Mouse (Mus musculus) liver, adult 2 months (tissue): ENCODE data around the gene Zc3h7b. TPM values are rescaled to one million over a fixed set of nuclear protein-coding genes. Genes with fewer than 3 reads are reported as not detected.

Experiments used
- DNase-seq: peaks from one replicate; pipeline ENCODE4 v3.0.0-alpha.2; 2011; ENCODE audit warnings: low read depth, low spot score; ENCODE audit errors: extremely low read depth
- H3K27ac ChIP-seq: fragments of 200-500 bp; replicated peaks from 2 replicates; pipeline ENCODE4 v1.5.1; 2012; ENCODE audit warnings: low read depth, mild to moderate bottlenecking, control low read depth, inconsistent platforms, low read length; ENCODE audit not compliant: insufficient read depth
- H3K27me3 ChIP-seq: fragments of 200-500 bp; 2 replicates; pipeline ENCODE4 v1.6.1; 2012; ENCODE audit warnings: mild to moderate bottlenecking, moderate library complexity, low read length, inconsistent platforms; ENCODE audit not compliant: control insufficient read depth, insufficient read depth
- H3K36me3 ChIP-seq: fragments of 200-500 bp; 2 replicates; pipeline ENCODE4 v1.6.1; 2012; ENCODE audit warnings: low read length, inconsistent platforms; ENCODE audit not compliant: control insufficient read depth, insufficient read depth
- H3K4me1 ChIP-seq: fragments of 200-500 bp; 2 replicates; pipeline ENCODE4 v1.6.1; 2011; ENCODE audit warnings: low read length; ENCODE audit not compliant: control insufficient read depth, insufficient read depth
- H3K4me3 ChIP-seq: fragments of 200-500 bp; 2 replicates; pipeline ENCODE4 v1.5.1; 2011; ENCODE audit warnings: low read depth, mild to moderate bottlenecking, control low read depth, low read length, moderate library complexity; ENCODE audit not compliant: insufficient read depth
- H3K79me2 ChIP-seq: fragments of 200-500 bp; 2 replicates; pipeline ENCODE4 v1.6.1; 2012; ENCODE audit warnings: inconsistent platforms, mild to moderate bottlenecking, low read length, moderate library complexity; ENCODE audit not compliant: control insufficient read depth, insufficient read depth
- H3K9ac ChIP-seq: fragments of 200-500 bp; 2 replicates; pipeline ENCODE4 v1.6.1; 2012; ENCODE audit warnings: low read depth, mild to moderate bottlenecking, control low read depth, inconsistent platforms, low read length
- CTCF ChIP-seq: fragments of 200-500 bp; IDR thresholded peaks from 2 replicates; pipeline ENCODE4 v1.5.1; 2011; ENCODE audit warnings: low read depth, low read length, control low read depth
- POLR2A ChIP-seq: fragments of 200-500 bp; IDR thresholded peaks from 2 replicates; pipeline ENCODE4 v1.6.1; 2011; ENCODE audit warnings: low read length, control low read depth; ENCODE audit not compliant: insufficient read depth; ENCODE audit errors: extremely low read depth
- WGBS: fragments of 180-500 bp; shearing (Covaris S2); methylation state at CpG from one replicate; pipeline ENCODE4 v1.1.7; 2018; 5-methylcytosine and 5-hydroxymethylcytosine counted together
- polyA plus RNA-seq: library from polyadenylated mRNA; depleted of rRNA; stranded (reverse); fragments of >200 nt; gene quantifications from 2 replicates; pipeline ENCODE4 v1.2.3, GENCODE M21; 2012
- total RNA-seq: library from RNA; depleted of rRNA; stranded (reverse); fragments of >200 nt; gene quantifications from 2 replicates; pipeline ENCODE4 v1.2.3, GENCODE M21; 2014

Zc3h7b gene
- total and polyA plus RNA-seq, 2 experiments, result 7.4 to 13.1 TPM

DNA sequence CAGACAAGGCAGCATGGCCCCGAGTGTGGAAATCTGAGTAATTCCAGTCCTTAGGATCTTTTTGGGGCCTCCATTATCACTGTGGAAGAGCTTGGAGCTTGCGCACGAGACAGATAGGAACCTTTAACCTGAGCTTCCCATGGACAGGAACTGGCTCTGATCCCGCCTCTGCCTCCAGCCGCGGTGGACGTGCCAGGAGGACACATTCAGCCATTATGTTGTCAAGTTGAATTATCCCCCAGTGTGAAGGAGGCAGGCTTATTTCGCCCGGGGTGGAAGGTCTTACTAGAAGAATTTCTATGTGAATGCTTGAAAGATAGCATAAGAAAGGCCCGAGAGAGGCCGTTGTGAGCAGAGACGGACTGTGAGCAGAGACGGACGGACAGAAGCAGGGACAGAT is 4.9 kb downstream of the Zc3h7b start:
- Histone ChIP-seq H3K79me2 (peaks cover 12% of the 10 kb centered on the region; the same call in 1 of the 2 replicates), H3K36me3 (no peaks in the 10 kb centered on the region), H3K4me1 (no peaks in the 10 kb centered on the region), H3K27ac (no peak overlapping the region), H3K4me3 (no peak overlapping the region), H3K27me3 (no peaks in the 10 kb centered on the region), H3K9ac (no peak overlapping the region)
- no peak for TF ChIP-seq CTCF
- no peak for TF ChIP-seq POLR2A
- peak; percentile 52 for DNase-seq
- WGBS, result 50% methylated on average over 14 of the region's 14 CpGs

DNA sequence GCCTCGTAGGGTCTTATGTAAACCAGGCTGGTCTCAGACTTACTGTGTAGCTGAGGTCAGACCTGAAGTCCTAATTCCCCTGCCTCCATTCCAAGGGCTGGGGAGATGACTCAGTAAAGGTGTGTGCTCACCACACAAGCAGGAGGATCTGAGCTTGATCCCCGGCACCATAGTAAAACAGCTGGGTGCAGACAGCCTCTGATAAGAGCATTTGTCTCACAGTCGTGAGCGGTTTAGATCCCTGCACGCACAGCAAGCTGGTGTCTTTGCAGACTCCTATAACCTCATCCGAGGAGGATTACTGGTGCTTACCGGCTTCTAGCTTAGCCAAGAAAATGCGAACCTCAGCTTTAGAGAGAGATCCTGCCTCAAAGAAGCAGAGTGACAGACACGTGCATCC is 8.8 kb downstream of the Zc3h7b start:
- DNase-seq, result no peak
- Histone ChIP-seq H3K79me2 (peaks cover 12% of the 10 kb centered on the region; the same call in 1 of the 2 replicates), H3K9ac (no peak overlapping the region), H3K4me3 (no peak overlapping the region), H3K4me1 (no peaks in the 10 kb centered on the region), H3K27ac (no peak overlapping the region), H3K27me3 (no peaks in the 10 kb centered on the region), H3K36me3 (no peaks in the 10 kb centered on the region)
- WGBS, result 96% methylated on average over 9 of the region's 9 CpGs
- no peak for TF ChIP-seq POLR2A
- TF ChIP-seq CTCF, result no peak

DNA sequence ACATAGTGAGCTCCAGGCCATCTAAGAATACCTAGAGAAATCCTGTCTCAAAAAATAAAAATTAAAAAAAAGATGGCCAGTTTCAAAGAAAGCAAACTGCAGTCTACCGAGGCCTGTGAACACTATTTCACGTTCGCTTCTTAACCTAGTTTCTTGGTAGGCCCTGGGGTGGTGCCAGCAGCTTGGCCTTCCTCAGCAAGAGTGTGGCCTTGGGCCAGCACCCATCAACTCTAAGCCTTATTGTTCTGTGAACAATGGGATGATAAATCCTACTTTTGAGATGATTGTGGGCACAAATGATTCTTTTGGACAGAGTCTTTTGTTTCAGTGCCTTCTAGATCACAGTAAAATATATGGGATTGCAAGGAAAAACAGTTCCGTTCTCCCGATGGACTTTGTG is 13.8 kb downstream of the Zc3h7b start:
- no peaks in the 10 kb centered on the region for H3K36me3 ChIP-seq
- H3K27ac ChIP-seq, result no peak overlapping the region
- H3K4me1 ChIP-seq, result peaks cover 5% of the 10 kb centered on the region; the same call in 1 of the 2 replicates
- DNase-seq, result no peak
- no peak overlapping the region for H3K9ac ChIP-seq
- 82% methylated on average over 5 of the region's 5 CpGs for WGBS
- H3K4me3 ChIP-seq, result no peak overlapping the region
- no peak for TF ChIP-seq POLR2A
- no peak for TF ChIP-seq CTCF
- H3K79me2 ChIP-seq, result peaks cover 13% of the 10 kb centered on the region; the same call in 1 of the 2 replicates
- H3K27me3 ChIP-seq, result no peaks in the 10 kb centered on the region

GRCm38 (mm10) chr15:81759542-81759941 is 14.7 kb downstream of the Zc3h7b start:
- H3K79me2 ChIP-seq, result peaks cover 12% of the 10 kb centered on the region; the same call in 1 of the 2 replicates
- peaks cover 5% of the 10 kb centered on the region; the same call in 1 of the 2 replicates for H3K4me1 ChIP-seq
- H3K4me3 ChIP-seq, result no peak overlapping the region
- no peak for DNase-seq
- no peaks in the 10 kb centered on the region for H3K36me3 ChIP-seq
- H3K27me3 ChIP-seq, result no peaks in the 10 kb centered on the region
- WGBS, result 90% methylated on average over 3 of the region's 3 CpGs
- TF ChIP-seq POLR2A, result no peak
- TF ChIP-seq CTCF, result no peak
- no peak overlapping the region for H3K27ac ChIP-seq
- no peak overlapping the region for H3K9ac ChIP-seq

DNA sequence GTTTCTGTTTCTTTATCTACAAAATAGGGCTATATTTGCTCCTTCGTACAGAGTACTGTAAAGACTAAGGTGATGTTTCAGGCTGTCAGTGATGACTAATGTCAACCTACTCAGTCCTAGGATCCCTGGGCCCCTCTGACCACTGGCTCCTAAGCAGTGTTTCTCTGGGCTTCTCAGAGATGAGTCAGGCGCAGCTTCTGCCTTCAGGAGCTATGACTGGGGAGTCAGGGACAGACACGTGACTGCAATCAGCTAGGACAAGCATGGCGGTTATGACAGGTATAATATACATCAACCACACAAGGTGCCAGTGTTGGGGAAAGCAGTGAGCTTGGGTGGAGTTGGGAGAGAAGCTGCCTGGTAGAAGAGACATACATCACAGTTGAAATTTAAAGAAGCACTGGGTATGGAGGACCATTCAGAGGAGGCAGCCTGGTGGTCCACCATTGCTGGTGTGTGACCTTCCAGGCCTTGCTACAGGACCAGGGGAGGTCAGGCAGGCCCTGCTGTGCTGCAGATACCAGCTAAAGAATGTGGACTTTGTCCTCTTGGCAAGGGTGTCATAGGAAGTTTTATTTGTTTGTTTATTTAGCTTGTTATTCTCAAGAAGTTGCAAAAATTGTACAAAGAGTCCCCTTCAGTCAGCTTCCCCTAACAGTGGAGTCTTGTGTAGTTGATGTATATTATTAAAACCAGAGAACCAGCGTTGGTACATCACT is 15.7 kb downstream of the Zc3h7b start:
- Histone ChIP-seq H3K27ac (no peak overlapping the region), H3K4me3 (no peak overlapping the region), H3K9ac (no peak overlapping the region), H3K36me3 (no peaks in the 10 kb centered on the region), H3K4me1 (peaks cover 5% of the 10 kb centered on the region; the same call in 1 of the 2 replicates), H3K27me3 (no peaks in the 10 kb centered on the region), H3K79me2 (peaks cover 11% of the 10 kb centered on the region; the same call in 1 of the 2 replicates)
- 90% methylated on average over 5 of the region's 5 CpGs for WGBS
- peak; percentile 83 for DNase-seq
- TF ChIP-seq POLR2A (no peak), CTCF (no peak)

GRCm38 (mm10) chr15:81761381-81761780 is 16.5 kb downstream of the Zc3h7b start:
- DNase-seq, result no peak
- Histone ChIP-seq H3K36me3 (no peaks in the 10 kb centered on the region), H3K79me2 (peaks cover 13% of the 10 kb centered on the region; the same call in 1 of the 2 replicates), H3K9ac (no peak overlapping the region), H3K27ac (no peak overlapping the region), H3K27me3 (no peaks in the 10 kb centered on the region), H3K4me1 (peaks cover 5% of the 10 kb centered on the region; the same call in 1 of the 2 replicates), H3K4me3 (no peak overlapping the region)
- no peak for TF ChIP-seq CTCF
- TF ChIP-seq POLR2A, result no peak
- WGBS, result 95% methylated on average over 7 of the region's 7 CpGs
